Mouse (Mus musculus) heart, adult 2 months (tissue): ENCODE measurements around the gene Ksr2. TPM values are rescaled to one million over a fixed set of nuclear protein-coding genes. Genes with fewer than 3 reads are reported as not detected.
"Not testable (repeated sequence)": the region's sequence is repeated elsewhere in the genome, so short reads cannot be mapped to it uniquely, and the experiment has no call there.

Source experiments
- DNase-seq, 2 experiments: peaks; one replicate each; pipeline ENCODE4 v3.0.0; 2021
- H3K27ac ChIP-seq: fragments of 200-600 bp; 2 replicates; pipeline ENCODE4 v1.8.1; 2022
- H3K27me3 ChIP-seq: fragments of 200-500 bp; 2 replicates; pipeline ENCODE4 v1.6.1; 2012; ENCODE audit warnings: mild to moderate bottlenecking, low read length, inconsistent platforms, mixed read lengths; ENCODE audit not compliant: control insufficient read depth, insufficient read depth
- H3K36me3 ChIP-seq: fragments of 200-500 bp; 2 replicates; pipeline ENCODE4 v1.6.1; 2012; ENCODE audit warnings: low read length, inconsistent platforms; ENCODE audit not compliant: control insufficient read depth, insufficient read depth
- H3K4me1 ChIP-seq: fragments of 200-500 bp; 2 replicates; pipeline ENCODE4 v1.6.1; 2011; ENCODE audit warnings: low read length; ENCODE audit not compliant: control insufficient read depth, insufficient read depth
- H3K4me3 ChIP-seq: fragments of 200-600 bp; 2 replicates; pipeline ENCODE4 v1.8.1; 2022
- H3K79me2 ChIP-seq: fragments of 200-500 bp; replicated peaks from 2 replicates; pipeline ENCODE4 v1.6.1; 2012; ENCODE audit warnings: mild to moderate bottlenecking, inconsistent platforms, low read length, moderate library complexity, mixed read lengths; ENCODE audit not compliant: control insufficient read depth, insufficient read depth
- H3K9ac ChIP-seq: fragments of 200-500 bp; 2 replicates; pipeline ENCODE4 v1.6.1; 2012; ENCODE audit warnings: low read depth, mild to moderate bottlenecking, control low read depth, inconsistent platforms, low read length, mixed read lengths
- CTCF ChIP-seq: fragments of 200-600 bp; IDR thresholded peaks from 2 replicates; pipeline ENCODE4 v1.8.1; 2022; ENCODE audit warnings: antibody characterized with exemption, mild to moderate bottlenecking, moderate library complexity
- EP300 ChIP-seq: fragments of 200-500 bp; IDR thresholded peaks from 2 replicates; pipeline ENCODE4 v1.6.1; 2011; ENCODE audit warnings: low read depth, low read length, control low read depth; ENCODE audit not compliant: insufficient read depth
- POLR2A ChIP-seq: fragments of 200-500 bp; IDR thresholded peaks from 2 replicates; pipeline ENCODE4 v1.6.1; 2011; ENCODE audit warnings: mild to moderate bottlenecking, low read depth, low read length, control low read depth; ENCODE audit not compliant: insufficient read depth
- WGBS: fragments of 180-500 bp; shearing (Covaris S2); methylation state at CpG from one replicate; pipeline ENCODE4 v1.1.7; 2018; 5-methylcytosine and 5-hydroxymethylcytosine counted together
- intact Hi-C: fragments of 180-260 bp; cut with DNase I; formaldehyde crosslinking; loops from one replicate; pipeline ENCODE4 v1.15.1; 2025
- polyA plus RNA-seq: library from polyadenylated mRNA; depleted of rRNA; stranded (reverse); fragments of >200 nt; gene quantifications from 2 replicates; pipeline ENCODE4 v1.2.3, GENCODE M21; 2012
- total RNA-seq, 2 experiments: library from RNA; stranded (reverse); gene quantifications; 2 replicates each; pipeline ENCODE4 v1.2.3; 2021

Gene Ksr2
- total and polyA plus RNA-seq, 3 experiments: 0.02 to 0.05 TPM; not detected in 1

DNA sequence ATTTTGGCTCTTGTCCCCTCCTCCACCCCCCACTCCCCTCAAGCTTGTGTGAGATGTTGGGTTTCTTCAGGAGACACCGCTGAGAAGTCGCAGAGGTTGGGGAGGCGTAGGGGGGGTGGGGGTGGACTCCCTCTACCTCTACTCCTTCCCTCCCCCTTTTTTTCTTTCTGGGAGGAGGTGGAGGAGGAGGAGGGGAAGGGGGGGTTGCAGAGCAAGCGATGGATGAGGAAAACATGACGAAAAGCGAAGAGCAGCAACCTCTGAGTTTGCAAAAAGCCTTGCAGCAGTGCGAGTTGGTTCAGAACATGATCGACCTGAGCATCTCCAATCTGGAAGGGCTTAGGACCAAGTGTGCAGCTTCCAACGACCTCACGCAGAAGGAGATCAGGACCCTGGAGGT is 811 bp downstream of the Ksr2 start:
- no peaks in the 10 kb centered on the region for H3K4me1 ChIP-seq
- no peak for DNase-seq
- intact Hi-C loops: no loop called here
- H3K27ac ChIP-seq: no peak overlapping the region
- H3K4me3 ChIP-seq: no peak overlapping the region
- TF ChIP-seq CTCF (no peak), POLR2A (no peak), EP300 (no peak)
- WGBS: 7% methylated on average over 10 of the region's 10 CpGs
- H3K27me3 ChIP-seq: peaks cover 5% of the 10 kb centered on the region
- no peak overlapping the region for H3K9ac ChIP-seq
- H3K79me2 ChIP-seq: no peaks in the 10 kb centered on the region
- H3K36me3 ChIP-seq: no peaks in the 10 kb centered on the region

DNA sequence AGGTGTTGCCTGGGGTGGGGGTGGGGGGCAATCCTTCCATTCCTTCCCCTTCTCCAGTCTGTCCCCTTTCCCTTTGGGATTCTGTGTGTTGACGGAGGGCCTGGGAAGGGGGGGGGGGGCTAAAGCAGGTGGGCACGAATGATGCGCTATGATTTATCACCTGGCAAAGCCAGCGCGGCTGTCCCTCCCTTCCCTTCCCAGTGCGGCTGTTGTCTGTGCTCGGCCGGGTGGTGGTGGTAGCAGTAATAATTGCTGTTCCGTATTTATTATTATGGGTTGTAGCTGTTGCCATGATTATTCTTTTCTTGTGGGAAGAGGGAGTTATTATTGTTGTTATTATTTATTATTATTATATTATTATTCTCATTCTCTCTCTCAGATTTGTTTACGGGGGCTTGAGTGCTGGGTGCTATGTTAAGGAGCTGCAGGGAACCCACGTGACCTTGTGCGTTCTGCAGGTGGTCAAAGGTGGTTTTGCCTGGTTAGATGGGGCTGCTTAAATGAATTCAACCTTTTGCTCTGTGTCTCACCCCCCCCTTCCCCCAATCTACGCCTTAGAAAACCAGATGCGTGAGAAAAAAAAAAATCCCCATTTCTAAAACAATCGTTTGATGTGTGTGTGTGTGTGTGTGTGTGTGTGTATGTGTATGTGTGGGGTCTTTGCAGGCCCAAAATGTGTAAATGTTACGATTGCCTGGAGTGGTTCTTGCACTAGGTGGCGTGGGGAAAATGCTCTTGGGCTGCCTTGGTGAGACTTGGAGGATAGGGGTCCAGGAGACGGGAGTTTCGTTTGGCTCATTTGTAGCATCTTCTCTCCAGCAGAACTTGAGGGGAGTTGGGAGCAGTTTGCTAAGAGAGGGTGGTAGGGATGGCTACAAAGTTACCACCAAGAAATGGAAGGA is 1.5 kb downstream of the Ksr2 start:
- Histone ChIP-seq H3K27ac (no peak overlapping the region), H3K9ac (no peak overlapping the region), H3K79me2 (no peaks in the 10 kb centered on the region), H3K4me3 (no peak overlapping the region), H3K27me3 (peaks cover 5% of the 10 kb centered on the region), H3K4me1 (no peaks in the 10 kb centered on the region), H3K36me3 (no peaks in the 10 kb centered on the region)
- WGBS: 38% methylated on average over 19 of the region's 19 CpGs
- intact Hi-C loops: no loop called here
- no peak for DNase-seq
- TF ChIP-seq POLR2A (no peak), EP300 (no peak), CTCF (no peak)

DNA sequence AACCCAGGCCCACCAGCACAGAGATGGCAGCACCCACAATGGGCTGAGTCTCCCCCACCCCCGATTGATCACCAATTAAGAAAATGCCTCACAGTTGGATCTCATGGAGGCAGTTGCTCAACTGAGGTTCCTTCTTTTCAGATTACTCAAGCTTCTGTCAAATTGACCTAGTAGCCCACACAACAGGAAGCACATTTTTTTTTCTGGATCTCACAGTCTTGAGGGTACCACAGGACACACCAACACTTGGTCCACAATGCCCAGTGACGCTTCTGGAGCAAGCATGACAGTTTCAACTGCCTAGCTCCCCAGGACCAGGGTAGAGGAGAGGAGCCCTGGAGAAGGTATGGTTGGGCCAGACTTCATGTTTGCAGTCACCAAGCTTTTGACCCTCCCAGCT is 3.6 kb downstream of the Ksr2 start:
- TF ChIP-seq POLR2A (no peak), CTCF (no peak), EP300 (no peak)
- DNase-seq: no peak
- Histone ChIP-seq H3K27me3 (peaks cover 5% of the 10 kb centered on the region), H3K9ac (no peak overlapping the region), H3K36me3 (no peaks in the 10 kb centered on the region), H3K27ac (no peak overlapping the region), H3K4me1 (no peaks in the 10 kb centered on the region), H3K79me2 (no peaks in the 10 kb centered on the region), H3K4me3 (no peak overlapping the region)
- intact Hi-C loops: no loop called here
- 64% methylated on average over 2 of the region's 2 CpGs for WGBS

DNA sequence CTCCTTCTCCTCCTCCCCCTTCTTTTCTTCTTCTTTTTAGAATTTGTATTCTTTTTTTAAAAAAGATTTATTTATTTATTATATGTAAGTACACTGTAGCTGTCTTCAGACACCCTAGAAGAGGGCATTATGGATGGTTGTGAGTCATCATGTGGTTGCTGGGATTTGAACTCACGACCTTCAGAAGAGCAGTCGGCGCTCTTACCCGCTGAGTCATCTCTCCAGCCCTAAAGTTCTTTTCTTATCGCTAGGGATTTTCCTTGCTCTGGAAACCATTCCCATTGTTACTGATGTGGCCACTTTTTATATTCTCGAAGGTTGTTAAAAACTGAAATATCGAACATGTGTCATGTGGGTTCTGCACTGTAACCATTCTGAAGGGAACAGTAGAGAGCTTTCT is 19.7 kb downstream of the Ksr2 start:
- not testable (repeated sequence) for H3K27me3 ChIP-seq

DNA sequence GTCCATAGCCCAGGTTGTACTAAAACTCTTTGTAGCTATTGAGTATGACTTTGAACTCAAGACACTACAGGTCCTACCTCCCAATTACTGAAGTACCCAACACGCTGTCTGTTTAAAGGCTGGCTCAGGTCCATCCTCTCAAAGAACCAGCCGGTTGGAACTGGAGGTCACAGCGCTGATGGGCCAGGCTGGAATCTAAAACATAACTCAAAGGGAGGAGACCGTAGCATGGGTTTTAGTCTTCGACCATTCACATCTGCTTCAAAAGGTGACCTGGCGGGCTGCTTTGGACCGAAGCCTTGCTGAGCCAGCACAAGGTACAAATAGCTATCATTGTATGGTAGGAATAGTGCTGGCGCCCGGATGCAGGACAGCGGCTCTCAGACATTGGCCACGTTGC is 26.5 kb downstream of the Ksr2 start:
- no peak overlapping the region for H3K4me3 ChIP-seq
- no peaks in the 10 kb centered on the region for H3K27me3 ChIP-seq
- intact Hi-C loops: no loop called here
- H3K79me2 ChIP-seq: no peaks in the 10 kb centered on the region
- no peaks in the 10 kb centered on the region for H3K36me3 ChIP-seq
- H3K9ac ChIP-seq: no peak overlapping the region
- H3K27ac ChIP-seq: no peak overlapping the region
- DNase-seq: no peak
- TF ChIP-seq POLR2A (no peak), EP300 (no peak), CTCF (no peak)
- no peaks in the 10 kb centered on the region for H3K4me1 ChIP-seq
- WGBS: 88% methylated on average over 11 of the region's 11 CpGs

More for the DNA sequence above, 19.7 kb downstream of the Ksr2 start:
- H3K9ac ChIP-seq, H3K79me2 ChIP-seq, H3K27ac ChIP-seq, H3K36me3 ChIP-seq, intact Hi-C loops, DNase-seq, H3K4me1 ChIP-seq, H3K4me3 ChIP-seq: not testable (repeated sequence)
- WGBS: 87% methylated on average over 7 of the region's 7 CpGs

DNA sequence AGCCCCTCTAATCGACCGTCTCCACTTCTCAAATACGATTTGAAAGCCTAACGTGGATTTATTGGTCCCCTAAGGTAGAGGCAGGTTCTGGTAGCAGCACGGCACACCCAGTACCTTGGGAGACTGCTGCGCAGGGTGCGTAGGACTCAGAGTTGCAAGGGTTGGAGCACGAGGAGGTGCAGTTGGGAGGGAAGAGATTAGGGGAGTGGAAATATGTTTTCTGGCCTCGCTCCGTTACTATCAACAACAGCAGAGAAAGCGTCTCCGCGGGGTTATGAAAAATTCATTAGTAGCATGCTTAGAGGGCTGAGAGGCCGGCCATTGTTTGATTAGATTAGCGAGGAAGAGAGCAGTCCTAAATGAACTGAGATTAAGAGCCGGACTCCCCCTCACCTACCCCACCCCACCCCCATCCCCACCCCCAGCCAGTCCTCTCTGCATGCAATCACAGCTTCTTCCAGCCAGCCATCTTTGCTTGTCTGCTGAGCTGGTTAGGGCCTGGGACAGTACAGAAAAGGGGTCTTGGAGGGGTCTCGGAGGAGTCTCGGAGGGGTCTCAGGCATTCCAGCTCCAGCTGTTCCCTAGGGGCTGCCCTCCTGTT is 27.5 kb downstream of the Ksr2 start:
- TF ChIP-seq EP300 (no peak), POLR2A (no peak), CTCF (no peak)
- Histone ChIP-seq H3K9ac (no peak overlapping the region), H3K79me2 (no peaks in the 10 kb centered on the region), H3K27ac (no peak overlapping the region), H3K4me3 (no peak overlapping the region), H3K36me3 (no peaks in the 10 kb centered on the region), H3K27me3 (no peaks in the 10 kb centered on the region), H3K4me1 (no peaks in the 10 kb centered on the region)
- 45% methylated on average over 18 of the region's 18 CpGs for WGBS
- no peak for DNase-seq
- intact Hi-C loops: no loop called here
